Mouse (Mus musculus): ENCODE data around the gene Ntn3. TPM values are rescaled to one million over a fixed set of nuclear protein-coding genes. Genes with fewer than 3 reads are reported as not detected.

Ntn3 gene
- polyA plus RNA-seq, 1 experiment from 2014 or later = 2.0 TPM

DNA sequence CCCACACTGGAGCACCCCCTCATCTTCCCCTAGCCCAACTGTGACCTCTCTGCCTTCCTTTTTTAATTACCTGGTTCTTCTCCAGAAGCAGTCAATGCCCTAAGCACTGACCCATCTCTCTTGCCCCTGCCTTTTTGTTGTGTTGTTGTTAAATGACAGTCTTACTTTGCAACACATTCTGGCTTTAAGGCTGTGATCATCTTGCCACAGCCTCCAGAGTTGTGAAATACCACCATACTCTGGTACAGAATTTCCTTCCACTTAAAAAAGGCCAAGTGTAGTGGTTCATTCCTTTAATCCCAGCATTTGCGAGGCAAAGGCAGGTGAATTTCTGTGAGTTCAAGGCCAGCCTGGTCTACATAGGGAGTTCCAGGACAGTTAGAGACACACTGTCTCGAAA is 18.4 kb downstream of the Ntn3 start:
- Histone ChIP-seq H3K9me3 (replicated peaks; ENCODE audit: control insufficient read depth, low read length) (no peaks in the 10 kb centered on the region), H3K9ac (ENCODE audit: low read depth, low read length) (no peak overlapping the region), H3K36me3 (ENCODE audit: control insufficient read depth, insufficient read depth, low read length) (no peaks in the 10 kb centered on the region), H3K4me1 (ENCODE audit: control insufficient read depth, insufficient read depth, low read length) (peaks cover 29% of the 10 kb centered on the region), H3K27ac (ENCODE audit: low read depth, low read length) (no peak overlapping the region), H3K4me3 (ENCODE audit: low read depth, low read length) (no peak overlapping the region), H3K27me3 (ENCODE audit: control insufficient read depth, insufficient read depth, low read length) (no peaks in the 10 kb centered on the region), H3K4me2 (no peak overlapping the region)
- WGBS (ENCODE audit: insufficient replicate concordance) = 84% methylated on average over 2 of the region's 2 CpGs
- ATAC-seq (replicated peaks; ENCODE audit: insufficient number of reproducible peaks, low FRiP score, low TSS enrichment) = no peak

DNA sequence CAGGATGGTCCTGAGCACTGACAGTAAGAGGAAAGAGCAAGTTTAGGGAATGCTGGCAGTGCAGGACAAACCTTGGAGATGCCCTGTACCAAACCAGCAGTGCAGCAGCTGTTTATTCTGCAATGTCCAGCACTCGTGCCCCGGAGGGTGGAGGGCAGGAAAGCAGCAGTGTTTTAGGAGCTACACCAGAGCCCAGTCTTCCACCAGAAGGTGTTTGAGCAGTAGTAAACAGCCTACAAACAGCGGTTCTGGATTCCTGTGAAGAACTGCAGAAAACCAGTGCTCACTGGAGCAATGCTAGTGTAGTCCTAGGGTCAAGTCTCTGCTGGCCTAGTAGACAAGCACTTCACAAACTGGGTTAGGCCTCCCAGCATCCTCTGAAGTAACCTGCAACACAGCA is 35.1 kb downstream of the Ntn3 start:
- Histone ChIP-seq H3K27me3 (ENCODE audit: control insufficient read depth, insufficient read depth, low read length) (no peaks in the 10 kb centered on the region), H3K4me2 (no peak overlapping the region), H3K4me1 (ENCODE audit: control insufficient read depth, insufficient read depth, low read length) (peaks cover 7% of the 10 kb centered on the region; the same call in 1 of the 2 replicates), H3K36me3 (ENCODE audit: control insufficient read depth, insufficient read depth, low read length) (no peaks in the 10 kb centered on the region), H3K9me3 (replicated peaks; ENCODE audit: control insufficient read depth, low read length) (no peaks in the 10 kb centered on the region), H3K27ac (ENCODE audit: low read depth, low read length) (no peak overlapping the region), H3K4me3 (ENCODE audit: low read depth, low read length) (no peak overlapping the region), H3K9ac (ENCODE audit: low read depth, low read length) (no peak overlapping the region)
- 70% methylated on average over 3 of the region's 3 CpGs for WGBS (ENCODE audit: insufficient replicate concordance)
- ATAC-seq (replicated peaks; ENCODE audit: insufficient number of reproducible peaks, low FRiP score, low TSS enrichment) = no peak

DNA sequence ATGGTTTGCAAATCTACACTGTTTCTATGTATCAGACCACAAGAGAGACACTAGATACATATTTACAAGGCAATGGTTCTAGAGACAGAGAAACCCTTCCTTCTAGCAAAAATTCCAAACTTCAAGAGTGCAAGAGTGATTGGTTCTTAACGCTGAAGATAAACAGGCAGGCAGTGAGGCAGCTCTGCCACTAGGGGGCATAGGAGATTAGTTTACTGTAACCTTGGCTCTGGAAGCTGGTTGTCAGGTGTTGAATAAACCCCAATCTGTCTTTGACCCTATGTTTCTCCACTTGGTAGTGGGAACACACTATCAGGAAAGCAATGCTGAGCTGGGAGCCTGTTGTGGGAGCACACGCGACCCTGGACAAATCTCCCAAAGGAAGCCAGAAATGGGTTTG is 35.9 kb downstream of the Ntn3 start:
- no peak for ATAC-seq (replicated peaks; ENCODE audit: insufficient number of reproducible peaks, low FRiP score, low TSS enrichment)

DNA sequence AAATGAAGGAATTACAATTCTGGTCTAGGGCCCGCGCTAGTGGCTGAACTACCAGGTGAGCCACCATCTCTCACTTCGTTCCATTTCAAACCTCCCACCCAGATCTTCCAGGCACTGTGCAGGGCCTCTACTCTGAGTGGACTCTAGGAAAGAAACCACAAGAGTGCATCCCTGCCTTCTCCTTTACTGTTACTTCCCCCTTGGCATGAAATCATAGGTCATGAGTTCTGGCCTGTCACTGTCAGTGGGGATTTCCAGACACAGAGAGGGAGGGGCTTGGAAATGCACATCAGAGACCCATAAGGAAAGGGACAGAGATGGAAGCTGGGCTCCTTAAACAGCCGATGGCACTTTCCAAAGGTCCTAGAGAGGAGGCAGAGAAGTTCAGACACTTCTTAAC is 37.6 kb downstream of the Ntn3 start:
- WGBS (ENCODE audit: insufficient replicate concordance) = 85% methylated on average over 4 of the region's 4 CpGs
- no peak overlapping the region for H3K4me3 ChIP-seq (ENCODE audit: low read depth, low read length)
- H3K27me3 ChIP-seq (ENCODE audit: control insufficient read depth, insufficient read depth, low read length) = no peaks in the 10 kb centered on the region
- no peak overlapping the region for H3K4me2 ChIP-seq
- H3K27ac ChIP-seq (ENCODE audit: low read depth, low read length) = no peak overlapping the region
- ATAC-seq (replicated peaks; ENCODE audit: insufficient number of reproducible peaks, low FRiP score, low TSS enrichment) = no peak
- H3K4me1 ChIP-seq (ENCODE audit: control insufficient read depth, insufficient read depth, low read length) = peaks cover 16% of the 10 kb centered on the region
- H3K36me3 ChIP-seq (ENCODE audit: control insufficient read depth, insufficient read depth, low read length) = peaks cover 4% of the 10 kb centered on the region
- H3K9ac ChIP-seq (ENCODE audit: low read depth, low read length) = no peak overlapping the region
- no peaks in the 10 kb centered on the region for H3K9me3 ChIP-seq (replicated peaks; ENCODE audit: control insufficient read depth, low read length)

More for the DNA sequence above, 35.9 kb downstream of the Ntn3 start:
- WGBS (ENCODE audit: insufficient replicate concordance) = 5% methylated on average over 3 of the region's 3 CpGs
- no peaks in the 10 kb centered on the region for H3K9me3 ChIP-seq (replicated peaks; ENCODE audit: control insufficient read depth, low read length)
- no peaks in the 10 kb centered on the region for H3K36me3 ChIP-seq (ENCODE audit: control insufficient read depth, insufficient read depth, low read length)
- H3K27me3 ChIP-seq (ENCODE audit: control insufficient read depth, insufficient read depth, low read length) = no peaks in the 10 kb centered on the region
- H3K9ac ChIP-seq (ENCODE audit: low read depth, low read length) = no peak overlapping the region
- H3K4me2 ChIP-seq = no peak overlapping the region
- H3K27ac ChIP-seq (ENCODE audit: low read depth, low read length) = no peak overlapping the region
- peaks cover 7% of the 10 kb centered on the region; the same call in 1 of the 2 replicates for H3K4me1 ChIP-seq (ENCODE audit: control insufficient read depth, insufficient read depth, low read length)
- no peak overlapping the region for H3K4me3 ChIP-seq (ENCODE audit: low read depth, low read length)

DNA sequence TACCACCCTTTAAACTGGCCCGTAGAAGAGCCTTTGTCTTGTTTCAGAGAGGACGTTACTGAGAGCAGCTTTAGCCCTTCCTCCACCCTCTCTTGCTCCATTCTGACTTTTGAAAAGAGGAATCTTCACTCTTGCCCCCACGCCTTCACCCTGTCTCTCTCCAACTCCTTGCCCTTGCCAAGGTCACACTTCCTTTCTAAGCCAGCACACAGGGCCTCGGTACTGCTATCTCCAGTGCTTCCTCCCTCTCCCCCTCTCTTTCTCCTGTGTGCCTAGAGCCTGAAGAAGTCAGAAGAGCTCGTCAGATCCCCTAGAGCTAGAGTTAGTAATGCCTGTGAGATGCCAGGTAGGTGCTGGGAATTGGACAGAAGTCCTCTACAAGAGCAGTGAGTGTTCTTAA is 38.6 kb downstream of the Ntn3 start:
- H3K27me3 ChIP-seq (ENCODE audit: control insufficient read depth, insufficient read depth, low read length) = no peaks in the 10 kb centered on the region
- peaks cover 16% of the 10 kb centered on the region for H3K4me1 ChIP-seq (ENCODE audit: control insufficient read depth, insufficient read depth, low read length)
- H3K9me3 ChIP-seq (replicated peaks; ENCODE audit: control insufficient read depth, low read length) = no peaks in the 10 kb centered on the region
- ATAC-seq (replicated peaks; ENCODE audit: insufficient number of reproducible peaks, low FRiP score, low TSS enrichment) = no peak
- no peak overlapping the region for H3K4me2 ChIP-seq
- no peak overlapping the region for H3K9ac ChIP-seq (ENCODE audit: low read depth, low read length)
- H3K4me3 ChIP-seq (ENCODE audit: low read depth, low read length) = no peak overlapping the region
- 65% methylated on average over 5 of the region's 5 CpGs for WGBS (ENCODE audit: insufficient replicate concordance)
- no peak overlapping the region for H3K27ac ChIP-seq (ENCODE audit: low read depth, low read length)
- peaks cover 8% of the 10 kb centered on the region for H3K36me3 ChIP-seq (ENCODE audit: control insufficient read depth, insufficient read depth, low read length)

DNA sequence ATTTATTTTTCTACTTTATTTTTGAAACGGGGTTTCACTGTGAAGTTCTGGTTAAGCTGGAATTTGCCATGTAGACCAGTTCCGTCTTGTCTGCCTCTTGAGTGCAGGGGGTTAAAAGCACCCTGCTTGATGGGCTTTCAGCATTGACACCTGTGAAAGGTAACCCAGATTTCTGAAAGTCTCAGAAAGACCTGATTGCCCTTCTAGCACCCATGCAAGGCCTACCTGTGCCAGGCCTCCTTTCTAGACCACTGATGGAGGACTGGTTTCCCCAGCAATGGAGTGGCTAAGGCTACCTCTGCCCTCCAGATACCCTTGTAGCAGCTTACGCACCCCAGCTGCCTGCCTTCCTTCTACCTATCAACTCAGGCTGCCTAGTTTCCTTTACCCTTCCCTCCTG is 39.2 kb downstream of the Ntn3 start:
- ATAC-seq (replicated peaks; ENCODE audit: insufficient number of reproducible peaks, low FRiP score, low TSS enrichment) = no peak
- peak overlapping the region; percentile 90 for H3K4me2 ChIP-seq
- H3K9ac ChIP-seq (ENCODE audit: low read depth, low read length) = peak overlapping the region; percentile 95
- no peak overlapping the region; the same call in 1 of the 2 replicates for H3K27ac ChIP-seq (ENCODE audit: low read depth, low read length)
- peak overlapping the region; percentile 96 for H3K4me3 ChIP-seq (ENCODE audit: low read depth, low read length)
- peaks cover 8% of the 10 kb centered on the region for H3K36me3 ChIP-seq (ENCODE audit: control insufficient read depth, insufficient read depth, low read length)
- WGBS (ENCODE audit: insufficient replicate concordance) = 66% methylated on average over 3 of the region's 3 CpGs
- peaks cover 16% of the 10 kb centered on the region for H3K4me1 ChIP-seq (ENCODE audit: control insufficient read depth, insufficient read depth, low read length)
- H3K9me3 ChIP-seq (replicated peaks; ENCODE audit: control insufficient read depth, low read length) = no peaks in the 10 kb centered on the region
- no peaks in the 10 kb centered on the region for H3K27me3 ChIP-seq (ENCODE audit: control insufficient read depth, insufficient read depth, low read length)

DNA sequence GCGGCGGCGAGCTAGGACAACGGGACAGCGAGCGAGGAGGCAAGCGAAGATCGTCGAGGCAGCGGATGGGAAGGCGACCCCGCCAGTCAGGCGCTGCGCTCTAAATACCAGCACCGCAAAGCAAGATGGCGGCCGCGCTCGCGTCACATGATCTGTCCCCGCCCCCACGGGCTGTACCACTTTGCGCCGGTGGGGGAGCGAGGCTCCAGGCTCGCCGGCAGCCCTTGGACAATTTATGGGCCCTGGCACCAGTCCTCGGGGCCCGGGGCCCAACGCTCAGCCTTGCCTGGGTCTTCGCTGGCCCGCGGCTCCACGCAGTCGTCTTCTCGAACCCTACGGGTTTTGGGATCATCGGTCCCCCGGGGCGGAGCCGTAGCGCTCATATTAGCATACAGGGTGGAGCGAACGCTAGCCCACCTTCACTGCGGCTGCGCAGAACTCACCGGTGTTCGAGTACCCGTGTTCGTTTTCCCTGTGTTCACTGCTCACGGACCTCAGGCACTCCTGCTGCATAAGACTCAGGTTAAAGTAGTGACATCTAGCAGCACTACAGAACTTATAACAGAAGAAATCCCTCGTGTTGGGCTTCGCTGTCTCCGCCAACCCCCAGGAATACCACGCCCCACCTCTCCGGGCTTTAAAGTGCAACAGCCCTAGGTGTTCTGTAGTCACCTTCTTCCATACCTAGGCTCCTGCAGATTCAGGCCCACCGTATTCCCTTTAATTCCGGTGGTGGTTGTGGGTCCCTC is 39.8 kb downstream of the Ntn3 start, which contains the start of gene Atp6v0c:
Atp6v0c (minus strand) TSS at position 386 of the 749 bp plus-strand sequence.
- Histone ChIP-seq H3K4me2 (peak within 1 kb of the TSS; percentile 90), H3K4me1 (ENCODE audit: control insufficient read depth, insufficient read depth, low read length) (peaks cover 16% of the 10 kb centered on the region), H3K4me3 (ENCODE audit: low read depth, low read length) (peak within 1 kb of the TSS; percentile 96), H3K9ac (ENCODE audit: low read depth, low read length) (peak within 1 kb of the TSS; percentile 95), H3K27ac (ENCODE audit: low read depth, low read length) (peak within 1 kb of the TSS; percentile 97), H3K9me3 (replicated peaks; ENCODE audit: control insufficient read depth, low read length) (no peaks in the 10 kb centered on the region), H3K36me3 (ENCODE audit: control insufficient read depth, insufficient read depth, low read length) (peaks cover 8% of the 10 kb centered on the region), H3K27me3 (ENCODE audit: control insufficient read depth, insufficient read depth, low read length) (no peaks in the 10 kb centered on the region)
- under 1% methylated on average over 58 of the region's 58 CpGs for WGBS (ENCODE audit: insufficient replicate concordance)
- ATAC-seq (replicated peaks; ENCODE audit: insufficient number of reproducible peaks, low FRiP score, low TSS enrichment) = peak; percentile 88

DNA sequence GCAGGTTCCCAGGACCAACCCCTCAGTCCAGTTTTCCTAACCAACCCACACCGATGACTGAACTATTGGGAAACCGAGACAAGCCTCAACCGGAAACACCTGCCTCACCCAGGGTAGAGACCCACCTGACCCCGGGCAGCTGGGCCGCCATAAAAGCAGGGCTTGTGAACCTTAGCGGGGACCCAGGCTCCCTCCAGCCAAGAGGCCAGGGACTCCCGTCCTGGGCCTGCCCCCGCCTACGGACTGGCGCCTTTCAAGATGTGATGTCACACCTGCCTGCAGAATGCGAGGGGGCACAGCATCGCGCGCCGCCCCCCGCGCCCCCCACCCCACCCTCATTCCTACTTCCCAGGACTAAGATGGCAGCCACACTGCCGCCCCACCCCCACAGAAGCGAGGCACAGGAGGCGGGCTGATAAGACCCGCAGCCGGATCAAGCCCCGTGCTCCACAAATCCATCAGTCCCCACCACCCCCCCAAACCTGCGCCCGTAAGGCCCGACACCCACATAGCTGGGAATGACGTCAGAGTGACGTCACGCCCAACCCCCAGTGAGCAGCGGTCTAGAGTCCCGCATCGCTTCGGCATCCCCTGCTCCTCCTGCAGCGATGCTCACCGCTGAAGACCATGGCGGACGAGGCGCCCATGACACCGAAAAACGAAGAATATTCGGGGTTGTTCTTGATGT is 40.6 kb downstream of the Ntn3 start:
- peaks cover 16% of the 10 kb centered on the region for H3K4me1 ChIP-seq (ENCODE audit: control insufficient read depth, insufficient read depth, low read length)
- H3K27me3 ChIP-seq (ENCODE audit: control insufficient read depth, insufficient read depth, low read length) = no peaks in the 10 kb centered on the region
- ATAC-seq (replicated peaks; ENCODE audit: insufficient number of reproducible peaks, low FRiP score, low TSS enrichment) = peak; percentile 59
- peak overlapping the region; percentile 95 for H3K9ac ChIP-seq (ENCODE audit: low read depth, low read length)
- H3K4me3 ChIP-seq (ENCODE audit: low read depth, low read length) = peak overlapping the region; percentile 96
- H3K27ac ChIP-seq (ENCODE audit: low read depth, low read length) = peak overlapping the region; percentile 97
- peak overlapping the region; percentile 90 for H3K4me2 ChIP-seq
- peaks cover 8% of the 10 kb centered on the region for H3K36me3 ChIP-seq (ENCODE audit: control insufficient read depth, insufficient read depth, low read length)
- no peaks in the 10 kb centered on the region for H3K9me3 ChIP-seq (replicated peaks; ENCODE audit: control insufficient read depth, low read length)
- under 1% methylated on average over 41 of the region's 41 CpGs for WGBS (ENCODE audit: insufficient replicate concordance)

Measured in heart, embryonic 11.5 days (tissue).